Mouse (Mus musculus) embryonic facial prominence, embryonic 14.5 days (tissue): ENCODE results near the gene Egfr. TPM values are rescaled to one million over a fixed set of nuclear protein-coding genes. Genes with fewer than 3 reads are reported as not detected.

Experiments
- ATAC-seq: fragments of 200-750 bp; cut with Nextera tagmentation; 2 replicates; pipeline ENCODE4 v1.8.0; 2017; ENCODE audit warnings: low read depth, moderate number of reproducible peaks, moderate TSS enrichment
- DNase-seq: peaks from one replicate; pipeline ENCODE4 v3.0.0-alpha.2; 2015; ENCODE audit warnings: low spot score
- H3K27ac ChIP-seq: fragments of 300-500 bp; sonication (generic); replicated peaks from 2 replicates; pipeline ENCODE4 v1.5.1; 2014; ENCODE audit warnings: low read depth, mild to moderate bottlenecking, low read length, moderate library complexity
- H3K27me3 ChIP-seq: fragments of 300-500 bp; sonication (generic); replicated peaks from 2 replicates; pipeline ENCODE4 v1.6.1; 2014; ENCODE audit warnings: low read length; ENCODE audit not compliant: control insufficient read depth, insufficient read depth
- H3K36me3 ChIP-seq: fragments of 300-500 bp; sonication (generic); 2 replicates; pipeline ENCODE4 v1.6.1; 2014; ENCODE audit warnings: low read length, mixed read lengths; ENCODE audit not compliant: control insufficient read depth, insufficient read depth
- H3K4me1 ChIP-seq: fragments of 300-500 bp; sonication (generic); 2 replicates; pipeline ENCODE4 v1.6.1; 2014; ENCODE audit warnings: antibody characterized with exemption, low read length; ENCODE audit not compliant: control insufficient read depth, insufficient read depth
- H3K4me2 ChIP-seq: fragments of 300-500 bp; sonication (generic); 2 replicates; pipeline ENCODE4 v1.6.1; 2014; ENCODE audit warnings: low read depth, mild to moderate bottlenecking, low read length, moderate library complexity, mixed read lengths
- H3K4me3 ChIP-seq: fragments of 300-500 bp; sonication (generic); 2 replicates; pipeline ENCODE4 v1.5.1; 2014; ENCODE audit warnings: low read depth, mild to moderate bottlenecking, low read length
- H3K9ac ChIP-seq: fragments of 300-500 bp; sonication (generic); 2 replicates; pipeline ENCODE4 v1.6.1; 2014; ENCODE audit warnings: low read depth, mild to moderate bottlenecking, low read length, moderate library complexity, mixed read lengths
- H3K9me3 ChIP-seq: fragments of 300-500 bp; sonication (generic); 2 replicates; pipeline ENCODE4 v1.6.1; 2016; ENCODE audit warnings: low read length; ENCODE audit not compliant: control insufficient read depth
- WGBS: fragments of 180-500 bp; shearing (Covaris S2); extraction: QIAGEN DNeasy Blood & Tissue Kit; methylation state at CpG from one replicate; pipeline ENCODE4 v1.1.7; 2014; 5-methylcytosine and 5-hydroxymethylcytosine counted together
- polyA plus RNA-seq: library from polyadenylated mRNA; unstranded; fragments of >200 nt; fragmentation: Nextera tagmentation; extraction: Ambion mirVana; gene quantifications from 2 replicates; pipeline ENCODE4 v1.2.1, GENCODE M21; 2014

Egfr gene
- polyA plus RNA-seq, 1 experiment from 2014 or later, result 25.4 TPM

GRCm38 (mm10) chr11:16742821-16743220 lies 9.2 kb upstream of the Egfr start:
- no peak for DNase-seq
- WGBS, result 80% methylated on average over 2 of the region's 2 CpGs

GRCm38 (mm10) chr11:16751457-16751982 lies 483 bp upstream of the Egfr start:
- H3K36me3 ChIP-seq, result no peaks in the 10 kb centered on the region
- DNase-seq (no peak), ATAC-seq (no peak)
- H3K9ac ChIP-seq, result peak overlapping the region; percentile 77
- 39% methylated on average over 7 of the region's 7 CpGs for WGBS
- peak overlapping the region; percentile 89 for H3K4me2 ChIP-seq
- H3K27ac ChIP-seq, result no peak overlapping the region
- H3K27me3 ChIP-seq, result peaks cover 11% of the 10 kb centered on the region
- H3K4me3 ChIP-seq, result peak overlapping the region; percentile 76
- H3K4me1 ChIP-seq, result peaks cover 3% of the 10 kb centered on the region; the same call in 1 of the 2 replicates
- H3K9me3 ChIP-seq, result no peaks in the 10 kb centered on the region

More at GRCm38 (mm10) chr11:16742821-16743220, 9.2 kb upstream of the Egfr start:
- Histone ChIP-seq H3K4me2 (no peak overlapping the region), H3K9me3 (no peaks in the 10 kb centered on the region), H3K27me3 (no peaks in the 10 kb centered on the region), H3K4me3 (no peak overlapping the region), H3K27ac (no peak overlapping the region), H3K36me3 (no peaks in the 10 kb centered on the region), H3K4me1 (no peaks in the 10 kb centered on the region), H3K9ac (no peak overlapping the region)
- no peak for ATAC-seq

- H3K9ac ChIP-seq, result peak overlapping the region; percentile 77
- peak; percentile 65 for ATAC-seq
- H3K9me3 ChIP-seq, result no peaks in the 10 kb centered on the region
- peaks cover 11% of the 10 kb centered on the region for H3K27me3 ChIP-seq
- peaks cover 9% of the 10 kb centered on the region; the same call in 1 of the 2 replicates for H3K4me1 ChIP-seq
- H3K4me3 ChIP-seq, result peak overlapping the region; percentile 76
- H3K27ac ChIP-seq, result no peak overlapping the region
- no peaks in the 10 kb centered on the region for H3K36me3 ChIP-seq
- peak overlapping the region; percentile 89 for H3K4me2 ChIP-seq
- DNase-seq, result peak; percentile 30
- under 1% methylated on average over 59 of the region's 68 CpGs for WGBS
Observed at GRCm38 (mm10) chr11:16752349-16753153, 548 bp downstream of the Egfr start.

- peak overlapping the region; percentile 89 for H3K4me2 ChIP-seq
- no peaks in the 10 kb centered on the region for H3K9me3 ChIP-seq
- peak overlapping the region; percentile 76 for H3K4me3 ChIP-seq
- peaks cover 11% of the 10 kb centered on the region for H3K27me3 ChIP-seq
- H3K9ac ChIP-seq, result peak overlapping the region; percentile 77
- no peak overlapping the region for H3K27ac ChIP-seq
- peaks cover 10% of the 10 kb centered on the region; the same call in 1 of the 2 replicates for H3K4me1 ChIP-seq
- no peak for ATAC-seq
- 19% methylated on average over 18 of the region's 18 CpGs for WGBS
- H3K36me3 ChIP-seq, result no peaks in the 10 kb centered on the region
- peak; percentile 60 for DNase-seq
Observed at GRCm38 (mm10) chr11:16753154-16754040, 1.4 kb downstream of the Egfr start.

- no peak overlapping the region for H3K4me2 ChIP-seq
- H3K4me3 ChIP-seq, result no peak overlapping the region
- no peak overlapping the region for H3K9ac ChIP-seq
- peaks cover 6% of the 10 kb centered on the region; the same call in 1 of the 2 replicates for H3K4me1 ChIP-seq
- DNase-seq, result peak; percentile 48
- no peak for ATAC-seq
- no peaks in the 10 kb centered on the region for H3K27me3 ChIP-seq
- 66% methylated on average over 6 of the region's 6 CpGs for WGBS
- no peak overlapping the region for H3K27ac ChIP-seq
- no peaks in the 10 kb centered on the region for H3K36me3 ChIP-seq
- no peaks in the 10 kb centered on the region for H3K9me3 ChIP-seq
Observed at GRCm38 (mm10) chr11:16759930-16760329, 7.9 kb downstream of the Egfr start.

GRCm38 (mm10) chr11:16761184-16761583 lies 9.2 kb downstream of the Egfr start:
- peaks cover 12% of the 10 kb centered on the region; the same call in 1 of the 2 replicates for H3K4me1 ChIP-seq
- H3K9ac ChIP-seq, result no peak overlapping the region
- no peak overlapping the region for H3K4me3 ChIP-seq
- no peaks in the 10 kb centered on the region for H3K9me3 ChIP-seq
- ATAC-seq, result no peak
- H3K36me3 ChIP-seq, result no peaks in the 10 kb centered on the region
- DNase-seq, result no peak
- WGBS, result 71% methylated on average over 2 of the region's 2 CpGs
- H3K27me3 ChIP-seq, result no peaks in the 10 kb centered on the region
- H3K4me2 ChIP-seq, result no peak overlapping the region
- H3K27ac ChIP-seq, result no peak overlapping the region

GRCm38 (mm10) chr11:16766038-16766815 lies 14.2 kb downstream of the Egfr start:
- Histone ChIP-seq H3K9me3 (no peaks in the 10 kb centered on the region), H3K4me2 (peak overlapping the region; percentile 29), H3K4me1 (peaks cover 24% of the 10 kb centered on the region), H3K27me3 (no peaks in the 10 kb centered on the region), H3K27ac (peak overlapping the region; percentile 44; the same call in 1 of the 2 replicates), H3K9ac (0 out of 2 replicates have a peak overlapping the region, but pooled peaks have one; percentile 22), H3K4me3 (no peak overlapping the region), H3K36me3 (no peaks in the 10 kb centered on the region)
- ATAC-seq, result no peak
- WGBS, result 47% methylated on average over 9 of the region's 9 CpGs
- peak; percentile 54 for DNase-seq

- no peaks in the 10 kb centered on the region for H3K27me3 ChIP-seq
- no peak overlapping the region for H3K4me3 ChIP-seq
- H3K36me3 ChIP-seq, result no peaks in the 10 kb centered on the region
- no peak for ATAC-seq
- no peak overlapping the region for H3K4me2 ChIP-seq
- H3K9ac ChIP-seq, result no peak overlapping the region
- H3K27ac ChIP-seq, result no peak overlapping the region
- DNase-seq, result no peak
- H3K4me1 ChIP-seq, result peaks cover 24% of the 10 kb centered on the region
- WGBS, result 71% methylated on average over 2 of the region's 2 CpGs
- no peaks in the 10 kb centered on the region for H3K9me3 ChIP-seq
Observed at GRCm38 (mm10) chr11:16767984-16768383, 16.0 kb downstream of the Egfr start.
